Mouse (Mus musculus): ENCODE measurements around the gene Ddc.

Gene Ddc

DNA sequence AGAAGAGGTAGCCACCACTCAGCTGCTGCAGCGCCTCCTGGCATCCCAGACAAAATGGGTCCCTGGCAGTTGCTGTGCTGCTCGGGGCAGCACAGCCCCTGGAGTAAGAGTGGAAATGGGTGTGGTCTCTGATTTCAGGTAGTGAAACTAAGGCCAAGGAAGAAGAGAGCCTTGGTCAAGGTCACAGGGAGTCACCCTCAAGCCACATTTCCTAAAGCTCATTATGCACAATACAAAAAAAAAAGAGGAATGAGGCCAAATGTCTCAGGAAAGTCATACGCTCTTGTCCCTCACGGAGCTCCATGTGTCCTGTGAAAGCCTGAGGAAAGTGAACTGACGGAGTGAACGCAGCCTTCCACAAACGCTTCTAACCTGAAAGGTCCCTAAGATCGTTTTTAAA, 116.2 kb downstream of the Ddc start:
- no peak for DNase-seq (ENCODE audit: low spot score)

DNA sequence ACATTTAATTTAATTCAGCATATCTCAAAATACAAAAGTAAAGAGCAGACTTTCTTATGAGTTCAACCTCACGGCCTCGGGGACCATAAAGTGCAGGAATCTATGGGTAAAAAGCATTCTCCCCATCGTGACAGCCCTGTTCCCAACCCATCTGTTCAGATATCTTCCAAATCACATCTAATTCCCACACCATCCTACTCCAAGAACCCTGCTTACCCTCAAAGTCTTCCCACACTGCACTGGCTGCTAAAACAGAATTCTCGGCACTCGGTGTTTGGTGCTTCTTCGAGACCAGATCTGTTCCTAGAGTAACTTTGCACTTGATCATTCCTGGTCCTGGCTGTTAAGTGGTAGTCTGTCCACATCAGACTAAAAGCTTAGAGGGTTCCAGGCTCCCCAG, 119.6 kb downstream of the Ddc start:
- DNase-seq (ENCODE audit: low spot score), result no peak

- no peak for DNase-seq (ENCODE audit: low spot score)
Observed at GRCm38 (mm10) chr11:11777796-11778195, 120.1 kb downstream of the Ddc start.

- no peak for DNase-seq (ENCODE audit: low spot score)
Observed at GRCm38 (mm10) chr11:11777246-11777645, 120.7 kb downstream of the Ddc start.

DNA sequence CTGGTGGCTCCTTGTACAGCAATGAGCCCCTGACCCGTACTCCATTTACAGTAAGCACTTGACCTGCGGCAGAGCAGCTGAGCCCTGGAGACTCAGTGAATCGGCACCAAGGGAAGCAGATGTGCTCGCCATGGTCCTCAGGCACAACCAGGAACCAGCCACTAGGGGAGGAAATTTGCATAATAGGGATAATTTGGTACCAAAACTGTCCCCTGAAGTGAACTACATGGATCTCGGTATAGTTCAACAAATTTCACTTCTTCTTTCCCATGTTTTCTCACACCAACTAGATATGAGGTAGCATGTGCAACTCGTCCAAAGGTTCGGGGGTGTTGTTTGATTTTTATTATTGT, 121.1 kb downstream of the Ddc start:
- no peak for DNase-seq (ENCODE audit: low spot score)

DNA sequence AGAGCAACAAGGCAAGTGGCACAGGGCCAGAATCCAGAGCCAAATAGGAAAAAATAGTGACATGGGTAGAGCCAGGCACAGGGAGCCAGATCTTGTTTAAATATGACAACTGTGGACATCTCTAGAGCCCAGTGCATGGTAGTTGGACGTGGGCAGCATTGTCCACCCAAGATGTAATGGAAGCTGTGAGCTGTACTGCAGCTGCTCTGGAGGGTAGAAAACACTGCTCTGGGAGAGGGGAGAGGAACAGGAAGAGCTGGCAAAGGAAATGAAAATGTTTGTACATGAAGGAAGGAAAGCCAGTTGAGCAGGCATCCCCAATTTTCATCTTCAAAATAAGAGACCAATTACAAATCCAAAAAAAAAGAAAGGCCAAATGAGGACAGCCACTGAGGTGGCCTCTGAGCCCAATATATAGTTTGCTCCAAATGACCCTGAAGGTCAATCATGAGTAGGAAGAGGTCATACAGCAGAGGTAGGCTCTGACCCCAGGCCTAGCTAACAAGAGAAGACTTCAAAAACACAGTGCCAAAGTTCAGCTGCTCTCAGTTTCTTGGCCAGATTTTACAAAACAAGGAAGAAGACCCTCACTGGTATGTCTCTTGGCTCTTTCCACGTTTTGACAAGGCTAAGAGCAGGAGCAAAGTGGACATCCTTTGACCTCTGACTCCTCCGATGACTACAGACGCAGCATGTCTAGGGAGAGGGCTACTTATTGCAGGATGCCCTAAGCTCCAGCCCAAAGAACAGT, 121.7 kb downstream of the Ddc start:
- DNase-seq (ENCODE audit: low spot score), result no peak

DNA sequence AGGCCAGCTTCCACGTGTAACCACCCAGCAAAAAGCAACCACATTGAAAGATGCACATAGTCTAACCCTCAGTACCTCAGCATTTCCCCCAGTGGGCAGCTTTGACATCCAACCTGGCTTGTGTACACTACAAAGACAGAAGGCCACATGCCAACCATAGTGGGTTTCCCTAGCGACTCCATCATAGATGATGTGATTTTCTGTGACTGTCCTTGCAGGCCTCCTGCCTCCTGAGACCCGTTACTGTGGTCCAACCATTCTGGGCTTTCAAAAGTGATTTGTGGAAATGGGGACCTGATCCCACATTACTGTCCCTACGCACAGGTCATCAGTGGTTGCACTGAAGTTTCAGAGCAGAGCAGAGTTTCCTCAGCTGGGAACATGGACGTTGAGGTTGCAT, 123.1 kb downstream of the Ddc start:
- DNase-seq (ENCODE audit: low spot score), result no peak

DNA sequence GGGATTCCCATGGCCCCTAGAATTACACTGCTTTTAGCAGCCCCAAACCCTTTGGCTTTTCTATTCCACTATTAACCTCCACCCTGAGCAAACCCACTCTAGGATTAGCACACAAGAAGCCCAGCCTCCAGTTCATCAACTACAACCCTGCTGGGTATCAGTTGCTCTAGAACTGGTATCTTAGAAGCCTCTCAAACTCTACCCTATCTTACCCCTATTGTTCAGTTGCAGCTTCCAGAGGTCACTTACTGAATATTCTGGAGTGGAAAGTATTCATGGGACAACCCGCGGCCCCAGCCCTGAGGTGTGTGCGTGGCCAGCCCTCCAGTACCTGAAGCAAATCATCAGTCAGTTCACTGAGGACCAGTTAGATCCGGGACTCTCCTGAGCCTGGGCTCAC, 123.6 kb downstream of the Ddc start:
- DNase-seq (ENCODE audit: low spot score), result no peak

DNA sequence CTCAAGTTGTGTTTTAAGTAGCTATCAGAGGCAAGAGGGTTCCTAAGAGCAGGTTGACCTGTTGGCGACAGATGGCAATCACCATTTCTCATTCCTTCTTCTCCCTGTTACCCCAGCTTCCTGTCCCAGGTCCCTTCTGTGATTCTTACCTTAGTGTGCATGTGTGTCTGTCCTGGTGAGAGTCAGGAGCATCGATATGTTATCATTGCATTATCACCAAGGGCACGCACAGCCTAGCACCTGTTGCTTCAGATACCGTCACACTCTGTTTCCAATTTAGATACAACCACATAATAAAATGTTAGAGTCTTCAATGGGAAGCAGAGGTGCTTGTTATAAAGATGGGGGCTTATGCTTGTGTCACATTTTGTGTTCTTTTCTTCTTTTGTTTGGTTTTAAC, 125.7 kb downstream of the Ddc start:
- no peak for DNase-seq (ENCODE audit: low spot score)

- DNase-seq (ENCODE audit: low spot score), result no peak
Observed at GRCm38 (mm10) chr11:11770691-11771090, 127.3 kb downstream of the Ddc start.

DNA sequence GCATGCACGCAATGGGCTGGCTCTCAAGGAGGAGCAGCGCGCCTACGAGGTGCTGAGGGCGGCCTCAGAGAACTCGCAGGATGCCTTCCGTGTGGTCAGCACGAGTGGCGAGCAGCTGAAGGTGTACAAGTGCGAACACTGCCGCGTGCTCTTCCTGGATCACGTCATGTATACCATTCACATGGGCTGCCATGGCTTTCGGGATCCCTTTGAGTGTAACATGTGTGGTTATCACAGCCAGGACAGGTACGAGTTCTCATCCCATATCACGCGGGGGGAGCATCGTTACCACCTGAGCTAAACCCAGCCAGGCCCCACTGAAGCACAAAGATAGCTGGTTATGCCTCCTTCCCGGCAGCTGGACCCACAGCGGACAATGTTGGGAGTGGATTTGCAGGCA, 128.7 kb downstream of the Ddc start:
- no peak for DNase-seq (ENCODE audit: low spot score)

GRCm38 (mm10) chr11:11768057-11768456, 129.9 kb downstream of the Ddc start:
- no peak for DNase-seq (ENCODE audit: low spot score)

DNA sequence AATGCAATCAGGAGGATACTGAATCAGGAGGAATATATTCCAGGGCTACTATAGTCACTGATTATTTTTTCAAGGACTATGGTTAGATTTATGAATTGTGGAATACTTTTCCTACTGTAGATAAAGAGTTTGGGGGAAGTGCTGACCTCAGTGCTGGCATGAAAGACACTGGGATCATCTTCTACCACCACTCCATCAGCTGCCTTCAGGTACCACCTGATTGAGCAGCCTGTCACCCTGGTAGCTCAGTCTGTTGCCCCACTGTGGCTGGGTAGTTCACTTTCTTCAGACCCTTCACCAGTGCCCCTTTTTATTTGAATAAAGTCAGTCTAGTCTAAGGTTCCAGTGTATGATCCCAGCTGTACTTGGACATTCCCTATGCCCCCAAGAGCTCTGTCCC, 131.2 kb downstream of the Ddc start:
- DNase-seq (ENCODE audit: low spot score), result no peak

DNA sequence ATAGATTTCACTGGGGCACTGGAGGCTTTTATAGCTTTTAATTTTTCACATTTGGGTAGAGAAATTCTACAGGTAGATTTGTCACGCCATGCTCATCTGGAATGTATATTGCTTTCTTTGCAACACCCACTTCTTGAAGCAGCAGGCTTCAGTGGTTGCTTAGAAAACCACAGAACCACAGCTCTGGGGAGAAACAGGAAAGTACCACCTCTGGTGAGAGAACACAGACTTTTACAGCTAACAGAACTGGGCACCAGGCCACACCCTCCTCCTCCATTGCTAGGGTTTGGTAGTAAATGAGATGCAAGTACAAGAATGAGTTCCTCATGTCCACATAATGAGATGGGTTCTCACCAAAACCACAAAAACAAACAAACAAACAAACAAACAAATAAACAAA, 131.8 kb downstream of the Ddc start:
- DNase-seq (ENCODE audit: low spot score), result no peak

DNA sequence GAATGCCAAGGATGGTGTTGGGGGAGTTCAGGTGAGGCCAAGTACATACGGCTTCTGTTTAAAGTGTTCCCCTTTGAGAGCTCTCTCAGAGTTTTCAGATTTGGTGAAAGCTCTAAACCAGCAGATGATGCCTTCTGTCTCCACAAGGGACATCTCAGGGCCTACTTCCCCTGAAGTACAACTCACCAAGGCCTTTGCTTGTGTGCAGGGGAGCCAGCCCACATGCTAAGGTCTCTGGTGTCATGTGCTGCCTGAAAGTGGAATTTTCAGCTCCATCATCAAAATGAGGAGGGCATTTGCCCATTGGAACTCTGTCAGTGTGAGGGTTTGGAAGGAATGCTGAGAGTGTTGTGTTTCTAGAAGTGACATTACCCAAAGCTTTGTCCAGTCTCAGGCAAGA, 132.5 kb downstream of the Ddc start:
- DNase-seq (ENCODE audit: low spot score), result no peak
